Mouse (Mus musculus) liver, embryonic 13.5 days (tissue): ENCODE data around the gene Tuba4a. TPM values are rescaled to one million over a fixed set of nuclear protein-coding genes. Genes with fewer than 3 reads are reported as not detected.

Experiments
- ATAC-seq: fragments of 200-750 bp; cut with Nextera tagmentation; 2 replicates; pipeline ENCODE4 v1.8.0; 2017; ENCODE audit warnings: low read depth, mild to moderate bottlenecking, moderate number of reproducible peaks, moderate library complexity
- DNase-seq: peaks from one replicate; pipeline ENCODE4 v3.0.0; 2022
- H3K27ac ChIP-seq: fragments of 300-500 bp; sonication (generic); 2 replicates; pipeline ENCODE4 v1.5.1; 2015; ENCODE audit warnings: moderate library complexity, mild to moderate bottlenecking, inconsistent platforms
- H3K27me3 ChIP-seq: fragments of 300-500 bp; sonication (generic); 2 replicates; pipeline ENCODE4 v1.6.1; 2015; ENCODE audit warnings: mild to moderate bottlenecking, inconsistent platforms
- H3K36me3 ChIP-seq: fragments of 300-500 bp; sonication (generic); 2 replicates; pipeline ENCODE4 v1.6.1; 2015; ENCODE audit warnings: mild to moderate bottlenecking, inconsistent platforms
- H3K4me1 ChIP-seq: fragments of 300-500 bp; sonication (generic); replicated peaks from 2 replicates; pipeline ENCODE4 v1.6.1; 2015; ENCODE audit warnings: inconsistent platforms
- H3K4me2 ChIP-seq: fragments of 300-500 bp; sonication (generic); 2 replicates; pipeline ENCODE4 v1.6.1; 2015; ENCODE audit warnings: inconsistent platforms, mild to moderate bottlenecking, moderate library complexity
- H3K4me3 ChIP-seq: fragments of 300-500 bp; sonication (generic); replicated peaks from 2 replicates; pipeline ENCODE4 v1.5.1; 2015; ENCODE audit warnings: mild to moderate bottlenecking, inconsistent platforms
- H3K9ac ChIP-seq: fragments of 300-500 bp; sonication (generic); 2 replicates; pipeline ENCODE4 v1.6.1; 2015; ENCODE audit warnings: mild to moderate bottlenecking, inconsistent platforms
- H3K9me3 ChIP-seq: fragments of 300-500 bp; sonication (generic); replicated peaks from 2 replicates; pipeline ENCODE4 v1.6.1; 2016; ENCODE audit warnings: inconsistent platforms
- WGBS: fragments of 180-500 bp; shearing (Covaris S2); methylation state at CpG from one replicate; pipeline ENCODE4 v1.1.7; 2015; ENCODE audit not compliant: insufficient replicate concordance; 5-methylcytosine and 5-hydroxymethylcytosine counted together
- polyA plus RNA-seq: library from polyadenylated mRNA; unstranded; fragments of >200 nt; fragmentation: Nextera tagmentation; extraction: Ambion mirVana; gene quantifications from 2 replicates; pipeline ENCODE4 v1.2.1, GENCODE M21; 2015

The Tuba4a gene
- polyA plus RNA-seq, 1 experiment from 2014 or later: 456 TPM

GRCm38 (mm10) chr1:75218227-75219001 lies 1.3 kb downstream of the Tuba4a start:
- Histone ChIP-seq H3K27ac (peak overlapping the region; percentile 96), H3K4me1 (peaks cover 55% of the 10 kb centered on the region), H3K36me3 (peaks cover 39% of the 10 kb centered on the region), H3K9me3 (no peaks in the 10 kb centered on the region), H3K4me3 (peak overlapping the region; percentile 91), H3K9ac (peak overlapping the region; percentile 96), H3K27me3 (peaks cover 27% of the 10 kb centered on the region), H3K4me2 (peak overlapping the region; percentile 99)
- WGBS: under 1% methylated on average over 38 of the region's 38 CpGs
- peak; percentile 56 for ATAC-seq
- DNase-seq: peak; percentile 71

GRCm38 (mm10) chr1:75217893-75218226 lies 1.8 kb downstream of the Tuba4a start:
- H3K27ac ChIP-seq: peak overlapping the region; percentile 96
- H3K4me2 ChIP-seq: peak overlapping the region; percentile 99
- peaks cover 44% of the 10 kb centered on the region for H3K36me3 ChIP-seq
- H3K4me1 ChIP-seq: peaks cover 59% of the 10 kb centered on the region
- peak overlapping the region; percentile 91 for H3K4me3 ChIP-seq
- WGBS: 2% methylated on average over 6 of the region's 6 CpGs
- peak overlapping the region; percentile 96 for H3K9ac ChIP-seq
- H3K9me3 ChIP-seq: no peaks in the 10 kb centered on the region
- ATAC-seq (peak; percentile 2), DNase-seq (no peak)
- peaks cover 27% of the 10 kb centered on the region for H3K27me3 ChIP-seq

GRCm38 (mm10) chr1:75216797-75217585 lies 2.7 kb downstream of the Tuba4a start:
- Histone ChIP-seq H3K9me3 (no peaks in the 10 kb centered on the region), H3K4me1 (peaks cover 67% of the 10 kb centered on the region), H3K9ac (peak overlapping the region; percentile 96), H3K4me3 (peak overlapping the region; percentile 91), H3K36me3 (peaks cover 52% of the 10 kb centered on the region), H3K27ac (peak overlapping the region; percentile 96), H3K27me3 (peaks cover 24% of the 10 kb centered on the region), H3K4me2 (peak overlapping the region; percentile 99)
- WGBS: 40% methylated on average over 13 of the region's 13 CpGs
- DNase-seq (peak; percentile 71), ATAC-seq (peak; percentile 58)

GRCm38 (mm10) chr1:75215785-75216184 lies 3.9 kb downstream of the Tuba4a start:
- ATAC-seq: no peak

GRCm38 (mm10) chr1:75214886-75215285 lies 4.8 kb downstream of the Tuba4a start:
- ATAC-seq (no peak), DNase-seq (no peak)
- H3K4me1 ChIP-seq: peaks cover 79% of the 10 kb centered on the region
- peaks cover 56% of the 10 kb centered on the region for H3K36me3 ChIP-seq
- H3K4me2 ChIP-seq: peak overlapping the region; percentile 99
- peak overlapping the region; percentile 91 for H3K4me3 ChIP-seq
- peak overlapping the region; percentile 96 for H3K27ac ChIP-seq
- H3K9me3 ChIP-seq: no peaks in the 10 kb centered on the region
- peak overlapping the region; percentile 96 for H3K9ac ChIP-seq
- H3K27me3 ChIP-seq: peaks cover 6% of the 10 kb centered on the region
- WGBS: 50% methylated on average over 5 of the region's 5 CpGs

More at GRCm38 (mm10) chr1:75215785-75216184, 3.9 kb downstream of the Tuba4a start:
- Histone ChIP-seq H3K9me3 (no peaks in the 10 kb centered on the region), H3K4me1 (peaks cover 77% of the 10 kb centered on the region), H3K4me2 (peak overlapping the region; percentile 99), H3K36me3 (peaks cover 56% of the 10 kb centered on the region), H3K27ac (peak overlapping the region; percentile 96), H3K9ac (peak overlapping the region; percentile 96), H3K27me3 (peaks cover 15% of the 10 kb centered on the region), H3K4me3 (peak overlapping the region; percentile 91)
- DNase-seq: no peak
- WGBS: 86% methylated on average over 9 of the region's 9 CpGs

GRCm38 (mm10) chr1:75214442-75214841 lies 5.2 kb downstream of the Tuba4a start:
- DNase-seq (no peak), ATAC-seq (no peak)
- peak overlapping the region; percentile 91 for H3K4me3 ChIP-seq
- peak overlapping the region; percentile 96 for H3K9ac ChIP-seq
- H3K9me3 ChIP-seq: no peaks in the 10 kb centered on the region
- H3K27ac ChIP-seq: peak overlapping the region; percentile 96
- peaks cover 56% of the 10 kb centered on the region for H3K36me3 ChIP-seq
- peak overlapping the region; percentile 99 for H3K4me2 ChIP-seq
- 79% methylated on average over 2 of the region's 2 CpGs for WGBS
- H3K27me3 ChIP-seq: peaks cover 1% of the 10 kb centered on the region
- peaks cover 79% of the 10 kb centered on the region for H3K4me1 ChIP-seq

- Histone ChIP-seq H3K4me2 (peak overlapping the region; percentile 99), H3K27me3 (no peaks in the 10 kb centered on the region), H3K4me3 (peak overlapping the region; percentile 91), H3K9me3 (no peaks in the 10 kb centered on the region), H3K36me3 (peaks cover 56% of the 10 kb centered on the region), H3K9ac (peak overlapping the region; percentile 96), H3K27ac (peak overlapping the region; percentile 96), H3K4me1 (peaks cover 90% of the 10 kb centered on the region)
- peak; percentile 11; the same call in 1 of the 2 replicates for ATAC-seq
- 12% methylated on average over 7 of the region's 7 CpGs for WGBS
- DNase-seq: peak; percentile 41
Measured at GRCm38 (mm10) chr1:75213096-75213495, 6.6 kb downstream of the Tuba4a start.

GRCm38 (mm10) chr1:75212542-75212941 lies 7.1 kb downstream of the Tuba4a start:
- 61% methylated on average over 4 of the region's 4 CpGs for WGBS
- no peak for ATAC-seq
- peak overlapping the region; percentile 99 for H3K4me2 ChIP-seq
- H3K36me3 ChIP-seq: peaks cover 56% of the 10 kb centered on the region
- peak overlapping the region; percentile 91 for H3K4me3 ChIP-seq
- no peaks in the 10 kb centered on the region for H3K27me3 ChIP-seq
- H3K27ac ChIP-seq: peak overlapping the region; percentile 96
- peak overlapping the region; percentile 96 for H3K9ac ChIP-seq
- peaks cover 91% of the 10 kb centered on the region for H3K4me1 ChIP-seq
- no peaks in the 10 kb centered on the region for H3K9me3 ChIP-seq
- no peak for DNase-seq

GRCm38 (mm10) chr1:75211141-75211708 lies 8.4 kb downstream of the Tuba4a start:
- Histone ChIP-seq H3K9ac (peak overlapping the region; percentile 96), H3K9me3 (no peaks in the 10 kb centered on the region), H3K36me3 (peaks cover 45% of the 10 kb centered on the region), H3K4me1 (peaks cover 81% of the 10 kb centered on the region), H3K4me3 (peak overlapping the region; percentile 91), H3K27ac (peak overlapping the region; percentile 96), H3K4me2 (peak overlapping the region; percentile 99), H3K27me3 (no peaks in the 10 kb centered on the region)
- no peak for ATAC-seq
- DNase-seq: no peak
- 5% methylated on average over 17 of the region's 17 CpGs for WGBS

- Histone ChIP-seq H3K4me3 (peak within 1 kb of the TSS; percentile 91), H3K4me1 (peaks cover 73% of the 10 kb centered on the region)
Measured at GRCm38 (mm10) chr1:75210136-75211087, 9.3 kb downstream of the Tuba4a start, which contains the start of the genes Glb1l and Stk16. Gene Glb1l, minus strand, starts transcription at chr1:75210813. Gene Stk16, plus strand, starts transcription at chr1:75210838.

More at GRCm38 (mm10) chr1:75210136-75211087, 9.3 kb downstream of the Tuba4a start, which contains the start of the genes Glb1l and Stk16:
- Histone ChIP-seq H3K36me3 (peaks cover 37% of the 10 kb centered on the region), H3K27me3 (no peaks in the 10 kb centered on the region), H3K9ac (peak within 1 kb of the TSS; percentile 96), H3K27ac (peak within 1 kb of the TSS; percentile 96), H3K4me2 (peak within 1 kb of the TSS; percentile 99), H3K9me3 (no peaks in the 10 kb centered on the region)
- 5% methylated on average over 42 of the region's 42 CpGs for WGBS
- DNase-seq (peak; percentile 93), ATAC-seq (peak; percentile 88)
